Mouse (Mus musculus) frontal cortex, postnatal 10 days (tissue): ENCODE data around the gene Pip5kl1.

Source experiments
- DNase-seq, 2 experiments: peaks; one replicate each; pipeline ENCODE4 v3.0.0; 2022; ENCODE audit warnings: low spot score in 2 of 2, mixed read lengths in 1 of 2

Pip5kl1 gene

GRCm38 (mm10) chr2:32547964-32548739 lies 26.4 kb upstream of the Pip5kl1 start:
- DNase-seq: no peak

- no peak for DNase-seq
Observed at GRCm38 (mm10) chr2:32549171-32549570, 25.4 kb upstream of the Pip5kl1 start.

DNA sequence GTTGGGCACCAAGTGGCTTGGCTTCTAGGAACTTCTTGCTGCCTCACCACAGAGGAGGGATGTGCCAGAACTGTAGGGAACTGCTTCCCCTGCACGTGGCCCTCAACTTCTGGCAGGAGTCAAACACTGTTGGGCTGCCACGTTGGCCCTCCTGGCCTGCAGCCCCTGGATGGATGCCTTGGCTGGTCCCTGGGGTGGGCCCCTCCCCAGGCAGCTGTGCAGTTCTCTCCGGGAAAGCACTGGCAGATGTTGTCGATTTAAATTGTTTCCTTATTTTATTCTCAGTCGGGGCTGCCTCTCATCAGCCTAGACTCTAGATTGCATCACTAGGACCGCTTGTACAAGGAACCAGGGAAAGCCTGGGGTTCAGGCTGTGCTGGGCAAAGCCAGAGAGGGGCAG lies 24.8 kb upstream of the Pip5kl1 start:
- DNase-seq: no peak

- DNase-seq: no peak
Observed at GRCm38 (mm10) chr2:32551236-32551635, 23.4 kb upstream of the Pip5kl1 start.

DNA sequence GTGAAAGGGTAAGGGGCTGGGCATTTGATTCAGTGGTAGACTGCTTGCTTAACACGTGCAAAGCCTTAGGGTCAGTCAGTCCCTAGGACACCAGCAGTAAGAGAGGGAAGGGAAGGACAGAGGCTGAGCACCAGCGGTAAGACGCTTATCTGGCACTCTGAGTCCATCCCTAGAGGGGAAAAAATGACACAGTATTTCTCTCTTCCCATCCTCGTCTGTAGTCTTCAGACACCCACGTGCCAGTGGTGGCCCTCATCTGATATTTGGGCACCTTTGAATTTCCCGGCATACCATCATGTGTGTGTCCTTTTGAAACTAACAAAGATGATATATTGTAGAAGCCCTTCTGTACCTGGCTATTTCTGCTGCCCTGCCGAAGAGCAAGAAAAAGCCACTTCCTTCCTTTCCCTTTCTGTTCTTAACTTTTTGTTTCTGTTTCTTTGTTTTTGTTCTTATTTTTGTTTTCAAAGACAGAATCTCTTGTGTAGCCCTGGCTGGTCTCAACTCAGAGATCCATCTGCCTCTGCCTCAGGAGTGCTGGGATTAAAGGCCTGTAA lies 20.9 kb upstream of the Pip5kl1 start:
- DNase-seq: no peak

GRCm38 (mm10) chr2:32555484-32555883 lies 19.1 kb upstream of the Pip5kl1 start:
- no peak for DNase-seq

GRCm38 (mm10) chr2:32556019-32556418 lies 18.6 kb upstream of the Pip5kl1 start:
- DNase-seq: no peak

GRCm38 (mm10) chr2:32559570-32559969 lies 15.0 kb upstream of the Pip5kl1 start:
- DNase-seq: peak in 1 of 2 experiments; percentile 67

DNA sequence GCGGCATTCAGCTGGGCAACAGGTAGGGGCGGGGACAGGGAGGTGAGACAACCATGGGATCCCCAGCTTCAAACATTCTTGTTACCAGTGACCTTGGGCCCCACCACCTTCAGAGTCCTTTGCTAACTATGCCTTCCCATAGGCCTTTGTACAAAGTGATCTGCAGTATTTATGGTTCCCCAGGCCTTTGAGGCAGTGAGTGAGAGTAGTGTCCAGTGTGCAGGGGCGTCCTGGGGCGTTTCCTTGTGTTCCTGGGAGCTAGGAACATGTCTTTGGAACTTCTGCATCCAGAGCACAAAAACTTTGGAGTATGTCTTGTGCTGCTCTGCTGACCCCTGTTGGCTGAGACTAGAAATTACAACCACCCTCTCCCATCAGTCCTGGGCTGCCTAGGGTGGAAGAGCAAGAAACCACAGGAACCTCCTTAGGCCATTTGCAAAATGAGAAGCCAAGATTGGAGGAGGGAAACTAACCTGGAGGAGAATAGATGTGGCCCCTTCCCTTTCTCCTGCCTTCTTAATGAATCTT lies 8.0 kb upstream of the Pip5kl1 start:
- peak in 1 of 2 experiments; percentile 64 for DNase-seq

DNA sequence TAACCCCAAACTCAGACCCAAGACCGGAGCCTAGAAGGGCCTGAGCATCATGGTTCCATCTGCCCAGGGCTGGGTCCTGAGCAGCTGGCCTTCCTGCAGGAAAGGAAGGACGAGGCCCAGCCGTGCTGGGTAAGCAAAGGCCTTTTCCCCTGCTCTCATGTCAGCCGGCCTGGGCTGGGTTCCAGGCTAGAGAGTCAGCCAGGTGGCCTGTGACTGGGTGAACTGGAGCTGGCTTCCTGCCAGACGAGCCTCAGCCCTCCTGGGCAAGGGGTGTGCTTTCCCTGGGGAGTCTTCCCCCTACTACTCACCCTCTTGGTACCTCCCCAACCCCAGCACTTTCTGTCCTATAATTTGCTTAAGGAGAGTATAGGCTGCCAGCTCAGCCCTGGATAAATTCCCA lies 6.4 kb upstream of the Pip5kl1 start:
- DNase-seq: no peak

GRCm38 (mm10) chr2:32568941-32569340 lies 5.7 kb upstream of the Pip5kl1 start:
- DNase-seq: no peak

- peak; percentile 89 to 90 for DNase-seq
Observed at GRCm38 (mm10) chr2:32570698-32571494, 3.7 kb upstream of the Pip5kl1 start, which contains the start of gene Dpm2. Gene Dpm2, plus strand, starts transcription at chr2:32570858.

- DNase-seq: no peak
Observed at GRCm38 (mm10) chr2:32572196-32572595, 2.4 kb upstream of the Pip5kl1 start.

DNA sequence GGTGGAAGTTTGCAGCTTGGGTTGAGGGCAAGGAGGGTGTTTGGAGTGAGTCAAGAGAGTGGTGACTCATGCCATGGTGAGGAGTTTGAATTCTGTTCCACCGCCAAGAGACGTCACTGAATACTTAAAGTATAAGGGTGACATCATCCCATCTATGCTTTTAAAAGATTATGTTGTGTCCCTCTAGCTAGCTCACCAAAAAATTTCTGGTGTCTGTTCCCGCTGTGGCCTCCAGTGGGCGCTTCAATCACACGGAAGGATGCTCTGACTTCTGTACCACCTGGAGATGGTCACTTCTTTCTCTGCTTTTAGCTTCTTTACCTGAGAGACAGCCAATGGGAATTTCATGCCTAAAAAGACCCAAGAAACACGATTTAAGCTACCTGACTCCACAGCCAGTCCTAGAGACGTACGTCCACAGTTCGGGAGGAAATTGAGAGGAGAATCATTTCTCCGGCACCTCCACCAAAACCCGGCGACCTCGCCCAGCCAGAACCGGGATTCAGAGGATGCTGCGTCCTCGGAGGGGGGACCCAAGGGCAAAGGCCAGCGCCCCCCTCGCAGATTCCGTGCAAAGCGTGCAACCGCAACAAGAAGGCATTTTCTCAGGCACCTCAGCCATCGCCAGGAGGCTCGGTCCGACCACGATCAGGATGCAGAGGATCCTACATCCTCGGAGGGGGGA lies 446 bp downstream of the Pip5kl1 start:
- peak in 1 of 2 experiments; percentile 64 for DNase-seq

DNA sequence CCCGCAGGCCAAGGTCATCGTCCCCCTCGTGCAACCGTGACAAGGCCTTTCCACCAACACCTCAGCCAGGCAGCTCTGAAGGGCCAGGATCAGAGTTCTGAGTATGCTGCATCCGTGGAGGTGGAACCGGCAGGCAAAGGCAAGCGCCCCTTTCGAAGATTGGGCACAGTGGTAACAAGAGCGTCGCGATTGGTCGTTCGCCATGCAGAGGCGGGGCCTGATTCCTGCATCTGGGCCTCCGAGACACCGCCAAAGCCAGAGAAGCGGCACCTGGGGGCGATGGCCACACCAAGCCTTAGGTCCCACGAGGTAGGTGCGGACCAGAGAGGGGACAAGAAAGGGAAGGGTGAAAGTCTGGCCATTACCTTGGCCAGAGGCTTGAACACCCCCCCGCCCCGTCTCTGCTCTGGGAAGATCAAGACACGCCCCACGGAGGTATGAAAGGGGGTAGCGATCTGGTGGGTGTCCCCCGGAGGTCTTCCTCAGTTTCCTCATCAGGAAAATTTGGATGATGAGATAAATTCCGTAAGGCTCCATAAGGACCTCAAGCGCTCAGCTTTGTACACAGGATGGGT lies 1.1 kb downstream of the Pip5kl1 start, which contains the start of gene 9430097D07Rik:
TSS of gene 9430097D07Rik (minus strand) at position 99 of the 575 bp plus-strand sequence.
- peak in 1 of 2 experiments; percentile 66 for DNase-seq

GRCm38 (mm10) chr2:32576532-32576931 lies 1.9 kb downstream of the Pip5kl1 start:
- DNase-seq: no peak

DNA sequence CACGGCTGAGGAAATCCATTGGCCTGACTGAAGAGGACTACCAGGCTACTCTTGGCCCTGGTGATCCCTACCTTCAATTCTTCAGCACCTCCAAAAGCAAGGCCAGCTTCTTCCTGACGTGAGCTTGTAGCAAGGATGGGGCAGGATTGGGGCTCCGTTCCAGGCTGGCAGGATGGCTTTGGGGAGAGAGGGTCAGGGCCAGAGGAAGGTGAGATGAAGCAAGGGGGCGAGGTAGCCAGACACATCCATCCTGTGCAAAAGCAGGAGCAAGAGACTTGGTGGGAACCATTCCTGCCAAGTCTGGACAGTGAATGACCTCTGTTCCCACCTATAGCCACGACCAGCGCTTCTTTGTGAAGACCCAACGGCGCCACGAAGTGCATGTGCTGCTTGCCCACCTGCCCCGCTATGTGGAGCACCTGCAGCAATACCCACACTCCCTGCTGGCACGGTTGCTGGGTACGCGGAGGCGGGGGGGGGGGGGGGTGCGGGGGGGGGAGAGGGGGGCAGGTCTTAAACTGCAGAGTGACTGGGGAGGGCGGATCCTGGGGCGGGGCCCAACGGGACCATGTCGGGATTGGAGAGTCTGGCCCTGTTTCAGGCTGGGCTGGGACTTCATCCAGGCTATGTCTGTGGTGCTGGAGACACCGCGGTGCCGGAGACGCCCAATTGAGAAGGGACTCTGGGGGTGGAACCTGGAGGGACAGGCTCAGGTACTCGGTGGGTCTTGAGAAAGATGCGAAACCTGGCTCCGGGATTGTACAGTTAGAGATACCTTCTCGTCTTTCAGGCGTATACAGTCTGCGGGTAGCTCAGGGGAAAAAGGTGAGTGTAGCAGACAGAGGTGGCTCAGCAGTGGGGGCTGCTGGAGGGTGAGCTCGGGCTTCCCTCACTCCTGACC lies 3.8 kb downstream of the Pip5kl1 start:
- no peak for DNase-seq

DNA sequence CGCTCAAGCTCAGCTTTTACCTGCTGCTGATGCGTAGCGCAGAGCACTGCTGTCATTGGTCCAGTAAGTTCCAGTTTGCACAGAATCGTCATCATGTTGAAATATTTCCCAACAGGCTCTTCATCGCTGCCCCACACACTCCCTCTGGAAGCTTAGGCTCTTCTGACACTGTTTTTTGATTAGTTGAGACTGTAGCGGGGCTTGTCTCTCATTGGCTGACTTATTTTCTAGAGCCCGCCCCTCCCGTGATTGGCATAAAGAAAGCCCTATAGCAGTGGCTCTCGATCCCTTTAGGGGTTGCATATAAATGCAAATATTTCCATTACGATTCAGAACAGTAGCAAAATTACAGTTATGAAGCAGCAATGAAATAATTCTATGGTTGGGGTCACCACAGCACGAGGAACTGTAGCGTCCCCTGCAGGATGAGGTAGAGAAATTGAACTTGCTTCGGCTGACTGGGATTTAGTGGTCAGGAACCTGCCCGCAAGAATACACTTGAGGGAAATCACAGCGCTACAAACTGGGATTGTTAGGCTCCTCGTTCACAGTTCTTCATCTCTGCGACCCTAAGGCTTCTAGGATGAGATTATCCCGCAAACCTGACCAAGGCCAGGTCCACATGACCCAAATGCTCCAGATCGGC lies 7.0 kb downstream of the Pip5kl1 start:
- peak; percentile 69 to 73 for DNase-seq
